In genomic region chr10:81089216-81089615, GRCm38 (mm10) we compare ENCODE assay signal across 13 mouse cellular contexts. TPM values are rescaled to one million over a fixed set of nuclear protein-coding genes. Genes with fewer than 3 reads are reported as not detected.
A peak's percentile ranks its signal among the peaks of the same experiment; 100 is the strongest.
DNase-seq lines count a peak whose midpoint lies in the region; ATAC-seq lines count a peak whose summit lies in the region.
"Had no signal": no experiment of that assay in that cellular context is flagged by ENCODE, and none has a peak within 500 bp of the region (broad histone marks: within the 10 kb centered on the region; RNA-seq: fewer than 3 reads in every experiment).

No protein-coding gene starts in this region.

- no peaks in the 10 kb centered on the region for H3K36me3 ChIP-seq in embryonic facial prominence, embryonic 15.5 days
- H3K36me3 ChIP-seq in limb, embryonic 11.5 days (ENCODE audit: control insufficient read depth, insufficient read depth, low read length) = no peaks in the 10 kb centered on the region
- H3K36me3 ChIP-seq: lung, embryonic 15.5 days had no signal

- no peak overlapping the region for H3K27ac ChIP-seq in embryonic facial prominence, embryonic 15.5 days (replicated peaks)
- no peak overlapping the region for H3K27ac ChIP-seq in limb, embryonic 11.5 days (replicated peaks; ENCODE audit: low read depth, low read length)
- H3K27ac ChIP-seq: gastrocnemius, adult 2 months; lung, embryonic 15.5 days had no signal

- H3K9me3 ChIP-seq in embryonic facial prominence, embryonic 15.5 days (replicated peaks) = no peaks in the 10 kb centered on the region
- H3K9me3 ChIP-seq in limb, embryonic 11.5 days (ENCODE audit: control insufficient read depth, low read length) = no peaks in the 10 kb centered on the region
- H3K9me3 ChIP-seq: lung, embryonic 15.5 days had no signal

- 0 out of 2 replicates have a peak, but pooled peaks have one; percentile 32 for ATAC-seq in embryonic facial prominence, embryonic 15.5 days (ENCODE audit: insufficient number of reproducible peaks, low FRiP score, low TSS enrichment, low read depth)
- no peak for ATAC-seq in limb, embryonic 11.5 days (ENCODE audit: insufficient number of reproducible peaks, low FRiP score, low TSS enrichment, low read depth)

- no peak overlapping the region for H3K9ac ChIP-seq in embryonic facial prominence, embryonic 15.5 days
- no peak overlapping the region for H3K9ac ChIP-seq in limb, embryonic 11.5 days (ENCODE audit: low read length)
- H3K9ac ChIP-seq: lung, embryonic 15.5 days had no signal

- 36% methylated on average over 2 of the region's 2 CpGs for WGBS in embryonic facial prominence, embryonic 15.5 days
- 69% methylated on average over 2 of the region's 2 CpGs for WGBS in limb, embryonic 11.5 days

- peaks cover 9% of the 10 kb centered on the region; the same call in 1 of the 2 replicates for H3K4me1 ChIP-seq in embryonic facial prominence, embryonic 15.5 days
- no peaks in the 10 kb centered on the region for H3K4me1 ChIP-seq in limb, embryonic 11.5 days (ENCODE audit: control insufficient read depth, insufficient read depth, low read length)

- intact Hi-C loops in left cerebral cortex, postnatal 10 days (cut with DNase I) = no loop called here

- no peak overlapping the region for H3K4me2 ChIP-seq in embryonic facial prominence, embryonic 15.5 days (replicated peaks)
- H3K4me2 ChIP-seq in limb, embryonic 11.5 days (ENCODE audit: low read depth, severe bottlenecking) = no peak overlapping the region
- H3K4me2 ChIP-seq: lung, embryonic 15.5 days had no signal

- no peak overlapping the region for H3K4me3 ChIP-seq in embryonic facial prominence, embryonic 15.5 days (replicated peaks)
- H3K4me3 ChIP-seq in limb, embryonic 11.5 days (ENCODE audit: low read depth, low read length) = no peak overlapping the region
- H3K4me3 ChIP-seq: gastrocnemius, adult 2 months; lung, embryonic 15.5 days had no signal

- H3K27me3 ChIP-seq in embryonic facial prominence, embryonic 15.5 days = no peaks in the 10 kb centered on the region
- H3K27me3 ChIP-seq in limb, embryonic 11.5 days (ENCODE audit: control insufficient read depth, insufficient read depth, low read length) = no peaks in the 10 kb centered on the region
- H3K27me3 ChIP-seq: lung, embryonic 15.5 days had no signal

- DNase-seq in left cerebral cortex, postnatal 10 days (ENCODE audit: extremely low spot score in 1 of 2, low spot score in 2 of 2) = peak; percentile 56 to 65
- DNase-seq in left cerebral cortex, adult 9 months (ENCODE audit: low spot score in 2 of 2) = no peak
- peak; percentile 20 for DNase-seq in brain, embryonic 18.5 days (ENCODE audit: low read depth, low spot score)
- peak; percentile 49 for DNase-seq in limb, embryonic 11.5 days (ENCODE audit: low spot score)
- no peak for DNase-seq in frontal cortex, postnatal 14 days (ENCODE audit: low spot score in 2 of 2)
- no peak for DNase-seq in c-Kit-positive CD71-positive TER-119-positive erythroid progenitor cells, embryonic 14.5 days (ENCODE audit: low spot score)
- no peak for DNase-seq in adrenal gland, adult (ENCODE audit: inconsistent age in 2 of 2, low spot score in 1 of 2)
- DNase-seq: adrenal gland, adult 8-10 months; gastrocnemius, adult 2 months; layer of hippocampus, adult 9-11 months had no signal

RNA-seq across cellular contexts. Expression of gene Creb3l3, which starts 9.5 kb away (rescaled TPM):
- under 1 TPM; 0.28 to 0.30 TPM for total RNA-seq in left cerebral cortex, postnatal 10 days (2021)
- 0.89 and 0.92 TPM in 2 replicates for polyA plus RNA-seq in embryonic facial prominence, embryonic 15.5 days (2015; fragmentation: Nextera tagmentation; extraction: Ambion mirVana)
- polyA plus RNA-seq in limb, embryonic 11.5 days (2014; fragmentation: Nextera tagmentation; extraction: Ambion mirVana) = 0.27 and 0.28 TPM in 2 replicates
- total RNA-seq: gastrocnemius, adult 2 months; hematopoietic stem cell, adult 5-6 weeks had no signal

RNA-seq across cellular contexts. Expression of gene Map2k2, which starts 16.5 kb away (rescaled TPM):
- 100 to 1,000 TPM; 127 to 130 TPM for total RNA-seq in left cerebral cortex, postnatal 10 days (2021)
- 189 and 197 TPM in 2 replicates for polyA plus RNA-seq in embryonic facial prominence, embryonic 15.5 days (2015; fragmentation: Nextera tagmentation; extraction: Ambion mirVana)
- 230 and 239 TPM in 2 replicates for polyA plus RNA-seq in limb, embryonic 11.5 days (2014; fragmentation: Nextera tagmentation; extraction: Ambion mirVana)

RNA-seq across cellular contexts. Expression of gene Thop1, which starts 19.4 kb away (rescaled TPM):
- 10 to 100 TPM; 53.8 to 54.9 TPM for total RNA-seq in left cerebral cortex, postnatal 10 days (2021)
- polyA plus RNA-seq in embryonic facial prominence, embryonic 15.5 days (2015; fragmentation: Nextera tagmentation; extraction: Ambion mirVana) = 81.3 and 87.7 TPM in 2 replicates
- polyA plus RNA-seq in limb, embryonic 11.5 days (2014; fragmentation: Nextera tagmentation; extraction: Ambion mirVana) = 64.0 and 73.5 TPM in 2 replicates

RNA-seq across cellular contexts. Expression of gene Sgta, which starts 29.2 kb away (rescaled TPM):
- 100 to 1,000 TPM; 187 to 196 TPM for total RNA-seq in left cerebral cortex, postnatal 10 days (2021)
- polyA plus RNA-seq in embryonic facial prominence, embryonic 15.5 days (2015; fragmentation: Nextera tagmentation; extraction: Ambion mirVana) = 199 and 216 TPM in 2 replicates
- polyA plus RNA-seq in limb, embryonic 11.5 days (2014; fragmentation: Nextera tagmentation; extraction: Ambion mirVana) = 219 and 221 TPM in 2 replicates

RNA-seq across cellular contexts. Expression of gene Zbtb7a, which starts 45.8 kb away (rescaled TPM):
- 10 to 100 TPM; 38.7 to 42.6 TPM for total RNA-seq in left cerebral cortex, postnatal 10 days (2021)
- polyA plus RNA-seq in embryonic facial prominence, embryonic 15.5 days (2015; fragmentation: Nextera tagmentation; extraction: Ambion mirVana) = 57.6 and 59.4 TPM in 2 replicates
- 6.7 and 8.4 TPM in 2 replicates for polyA plus RNA-seq in limb, embryonic 11.5 days (2014; fragmentation: Nextera tagmentation; extraction: Ambion mirVana)

Comparison
In these comparisons a context has a peak if more than half of its experiments do, and no peak if none do; other contexts are left out.
1. DNase-seq: peak in left cerebral cortex, postnatal 10 days (2 of 2), brain, embryonic 18.5 days (single experiment) and limb, embryonic 11.5 days (single experiment); none in left cerebral cortex, adult 9 months (0 of 2), frontal cortex, postnatal 14 days (0 of 2), c-Kit-positive CD71-positive TER-119-positive erythroid progenitor cells, embryonic 14.5 days (single experiment) and adrenal gland, adult (0 of 2).